Mouse (Mus musculus) ovary, adult 18-20 months (tissue): ENCODE data around the gene Ebf4.
A peak's percentile ranks its signal among the peaks of the same experiment; 100 is the strongest.

ENCODE experiments used
- DNase-seq: peaks from one replicate; pipeline ENCODE4 v3.0.0; 2022; ENCODE audit warnings: low spot score, mixed read lengths

Ebf4 gene

DNA sequence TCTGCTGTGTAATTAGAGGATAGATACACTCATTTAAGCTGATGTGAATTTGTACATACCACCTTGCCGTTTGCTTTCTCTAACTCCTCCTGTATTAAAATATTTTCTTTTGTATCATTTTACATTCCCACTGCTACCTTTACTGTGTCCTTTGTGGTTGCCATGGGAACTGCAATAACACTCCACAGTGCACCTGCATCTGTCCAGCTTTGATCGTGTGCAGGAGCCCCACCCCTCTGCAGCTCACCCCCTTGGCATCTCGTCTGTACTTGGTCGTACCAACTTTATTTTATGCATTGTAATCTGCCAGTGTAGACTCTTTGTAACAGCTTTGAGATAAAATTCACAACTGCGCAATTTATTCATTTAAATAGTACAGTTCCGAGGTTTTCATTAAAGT is 88.9 kb downstream of the Ebf4 start:
- DNase-seq, result no peak

DNA sequence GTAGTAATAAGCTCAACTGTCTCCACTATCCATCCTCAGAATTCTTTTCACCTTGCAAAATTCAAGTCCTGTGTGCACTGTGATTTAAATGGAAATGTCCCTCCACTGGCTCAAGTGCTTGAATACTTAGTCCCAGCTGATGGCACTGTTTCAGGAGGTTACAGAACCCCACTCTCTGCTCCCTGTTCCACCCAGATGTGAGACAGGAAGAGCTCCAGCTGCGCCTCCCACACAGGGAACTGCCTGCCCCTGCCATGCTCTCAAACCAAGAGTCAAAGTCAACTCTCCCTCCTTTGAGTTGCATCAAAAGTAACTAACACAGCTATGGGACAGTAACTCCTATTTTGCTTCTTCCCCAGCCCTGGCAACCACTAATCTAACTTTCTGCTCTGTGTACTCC is 91.2 kb downstream of the Ebf4 start:
- no peak for DNase-seq

- no peak for DNase-seq
Observed at GRCm38 (mm10) chr2:130388796-130389195, 93.8 kb downstream of the Ebf4 start.

- DNase-seq, result no peak
Observed at GRCm38 (mm10) chr2:130390993-130391625, 96.1 kb downstream of the Ebf4 start.

DNA sequence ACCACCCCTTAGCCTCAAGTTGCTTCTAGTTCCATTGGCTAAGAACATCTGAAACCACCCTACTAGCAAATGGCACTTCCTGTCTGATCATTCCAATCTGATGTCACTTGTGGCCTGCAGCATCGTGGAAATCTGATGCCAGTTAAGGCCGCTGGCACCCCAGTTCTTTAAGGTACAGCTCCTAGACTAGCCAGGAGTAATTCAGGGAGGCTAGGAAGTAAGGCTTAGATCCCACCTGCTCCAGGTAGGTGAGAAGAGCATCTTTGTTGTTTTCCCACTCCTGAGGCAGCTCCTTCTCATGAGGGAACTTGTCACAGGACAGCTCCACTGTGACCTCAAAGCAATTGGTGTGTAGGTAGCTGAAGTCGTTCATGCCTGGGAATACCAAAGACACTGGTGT is 97.9 kb downstream of the Ebf4 start:
- DNase-seq, result no peak

DNA sequence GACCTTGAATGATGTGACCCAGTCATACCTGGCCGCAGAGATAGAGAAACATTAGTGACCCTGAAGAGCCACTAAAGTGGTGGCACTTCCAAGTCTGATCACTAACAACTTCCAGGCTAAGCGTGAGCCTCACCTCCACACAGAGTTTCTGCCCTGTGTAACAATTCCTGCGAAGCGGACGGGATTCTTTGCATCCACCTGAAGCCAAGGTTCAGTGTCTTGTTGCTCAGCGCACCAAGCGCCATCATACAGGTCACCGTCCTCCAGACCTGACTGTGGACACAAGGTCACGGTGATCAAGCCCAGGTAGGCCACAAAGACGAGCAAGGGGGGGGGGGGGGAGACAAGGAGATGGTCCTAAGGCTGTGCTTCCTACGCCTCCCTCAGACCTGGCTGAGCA is 100.7 kb downstream of the Ebf4 start:
- no peak for DNase-seq

DNA sequence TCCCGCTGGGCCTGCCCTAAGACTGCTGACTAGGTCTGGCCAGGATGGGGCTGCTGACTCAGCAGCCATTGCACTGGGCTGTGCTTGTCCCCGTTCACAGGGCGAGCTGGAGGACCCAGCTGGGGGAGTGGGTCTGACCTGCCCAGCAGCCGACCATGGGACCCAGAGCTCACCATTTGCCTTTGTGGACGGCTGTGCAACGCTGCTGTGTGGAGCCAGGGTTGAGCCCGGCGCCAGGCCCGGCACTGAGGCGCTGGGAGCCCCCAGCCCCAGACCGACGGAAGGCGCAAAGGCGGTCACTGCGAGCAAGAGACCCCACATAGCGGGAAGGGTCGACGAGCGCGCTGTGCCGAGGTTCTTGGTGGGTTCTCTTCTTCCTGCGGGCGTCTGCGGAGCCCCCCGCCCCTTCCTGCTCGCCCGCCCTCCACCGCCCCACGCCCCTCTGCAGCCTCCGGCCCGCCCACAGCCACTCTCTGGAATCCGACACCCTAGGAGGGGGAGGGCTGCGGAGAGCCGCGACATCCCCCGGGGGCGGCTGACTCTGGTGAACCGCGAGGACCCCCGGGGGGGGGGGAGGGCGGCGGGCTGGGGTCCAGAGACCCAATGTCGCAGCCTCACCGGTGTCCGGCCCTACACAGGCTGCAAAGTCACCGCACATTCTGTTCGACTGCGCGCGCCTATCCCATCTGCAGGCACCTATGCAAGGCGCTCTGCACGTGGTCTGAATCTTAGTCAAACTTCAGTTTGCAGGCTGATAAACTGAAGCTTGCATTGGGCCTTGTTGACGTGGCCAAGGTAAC is 102.4 kb downstream of the Ebf4 start, which contains the start of gene Cpxm1:
Cpxm1 (minus strand) TSS at position 389 of the 800 bp plus-strand sequence.
- DNase-seq, result no peak

DNA sequence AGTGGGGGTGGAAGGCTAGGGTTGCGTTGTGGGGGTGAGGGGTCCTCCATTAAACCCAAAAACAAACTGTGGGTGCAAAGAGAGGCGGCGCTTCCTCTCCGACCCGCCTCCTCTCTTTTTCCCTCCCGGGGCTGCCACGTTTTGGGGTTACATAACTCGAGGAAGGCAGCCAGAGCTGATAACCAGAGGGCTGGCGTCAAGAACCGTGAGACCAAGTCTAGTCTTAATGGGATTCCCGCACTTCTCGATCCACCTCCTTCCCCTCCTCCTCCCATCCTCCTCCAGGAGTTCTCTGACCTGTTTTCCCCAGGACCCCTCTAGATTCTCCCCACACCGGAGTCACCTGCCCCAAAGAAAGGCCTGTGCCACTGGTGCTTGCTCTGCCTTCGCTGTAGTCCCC is 103.1 kb downstream of the Ebf4 start:
- no peak for DNase-seq

GRCm38 (mm10) chr2:130400046-130400445 is 105.1 kb downstream of the Ebf4 start:
- no peak for DNase-seq

DNA sequence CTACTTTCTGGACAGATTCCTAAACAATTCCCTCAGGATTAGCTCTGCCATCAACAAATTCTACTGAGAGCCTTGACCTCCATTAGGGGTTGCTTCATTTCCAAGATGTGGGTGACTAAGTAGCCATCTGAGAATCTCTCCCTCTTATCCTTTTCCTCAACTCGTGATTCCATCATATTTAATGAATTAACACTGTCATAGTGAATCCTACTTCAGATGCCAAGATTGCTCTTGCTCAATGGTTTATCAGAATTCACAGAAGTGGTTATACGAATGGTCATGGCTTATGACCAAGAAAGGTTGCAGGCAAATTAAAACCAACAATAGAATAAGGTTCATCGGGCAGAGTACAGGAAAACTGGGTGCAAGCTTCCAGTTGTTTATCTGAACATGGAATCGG is 106.9 kb downstream of the Ebf4 start:
- DNase-seq, result no peak

GRCm38 (mm10) chr2:130404939-130405338 is 110.0 kb downstream of the Ebf4 start, which contains the start of the genes Gm28372 and 1700020A23Rik:
Gene Gm28372, plus strand, starts transcription at chr2:130405239.
Gene 1700020A23Rik, plus strand, starts transcription at chr2:130405259.
- DNase-seq, result no peak

- no peak for DNase-seq
Observed at GRCm38 (mm10) chr2:130406178-130406577, 111.2 kb downstream of the Ebf4 start, which contains the start of gene Tmem239. Gene Tmem239, plus strand, starts transcription at chr2:130406478.

DNA sequence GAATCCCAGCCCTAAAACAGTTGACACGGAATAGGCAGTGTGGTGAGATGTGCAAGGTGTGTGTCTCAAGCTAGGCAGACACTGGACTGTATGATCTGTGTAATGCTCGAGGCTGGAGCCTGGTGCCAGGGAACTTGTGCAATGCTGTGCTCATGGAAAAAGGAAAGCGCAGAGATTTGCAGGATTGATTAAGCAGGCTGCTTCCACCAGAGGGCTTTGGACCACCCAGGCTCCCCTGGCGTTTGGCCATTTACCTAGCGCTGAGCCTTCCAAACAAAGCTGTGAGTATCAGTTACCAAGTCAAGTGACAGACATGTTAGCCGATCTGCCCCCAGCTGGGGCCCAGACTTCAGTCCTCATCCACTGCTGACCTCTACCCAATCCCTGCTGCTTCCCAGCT is 113.2 kb downstream of the Ebf4 start:
- no peak for DNase-seq

GRCm38 (mm10) chr2:130411558-130412495 is 116.9 kb downstream of the Ebf4 start:
- peak; percentile 70 for DNase-seq

- no peak for DNase-seq
Observed at GRCm38 (mm10) chr2:130412775-130413174, 117.8 kb downstream of the Ebf4 start.

DNA sequence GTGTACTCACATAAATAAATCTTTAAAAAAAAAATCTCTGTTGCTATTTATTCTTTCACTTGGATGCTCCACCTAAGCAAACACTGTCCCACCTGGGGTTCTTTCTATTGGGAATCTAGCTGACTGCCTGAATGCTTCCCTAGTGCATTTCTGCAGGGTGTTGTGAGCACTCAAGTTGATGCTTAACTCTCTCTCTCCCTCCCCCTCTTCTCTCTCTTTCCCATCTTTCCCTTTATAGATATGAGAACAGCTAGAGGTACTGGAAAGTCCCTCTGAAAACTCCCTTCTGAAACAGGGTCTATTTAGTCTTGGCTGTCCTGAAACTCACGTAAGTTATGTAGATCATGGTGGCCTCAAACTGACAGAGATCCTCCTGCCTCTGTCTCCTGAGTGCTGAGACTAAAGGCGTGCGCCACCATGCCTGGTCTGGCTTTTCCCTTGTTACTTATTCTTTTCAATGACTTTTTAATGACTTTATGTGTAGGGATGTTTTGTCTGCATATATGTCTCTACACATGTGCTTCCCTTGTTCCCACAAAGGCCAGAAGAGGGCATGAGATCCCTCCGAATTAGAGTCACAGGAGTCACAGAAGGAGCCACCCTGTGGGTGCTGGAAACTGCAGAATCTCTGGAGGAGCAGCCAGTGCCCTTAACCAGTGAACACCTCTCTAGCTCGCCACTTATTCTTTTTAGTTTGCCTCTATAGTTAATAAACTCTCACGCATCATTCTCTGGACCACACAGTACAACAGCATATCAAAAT is 119.3 kb downstream of the Ebf4 start:
- DNase-seq, result no peak
